Mouse (Mus musculus): ENCODE data around the gene Col6a6. TPM values are rescaled to one million over a fixed set of nuclear protein-coding genes. Genes with fewer than 3 reads are reported as not detected.

The Col6a6 gene
- not detected in 2 replicates for total RNA-seq (2012; rRNA removed)
- polyA plus RNA-seq (2012; ENCODE audit: insufficient read depth in 1 of 2, insufficient read length in 2 of 2, low read depth in 1 of 2, low replicate concordance in 2 of 2, missing spikeins in 1 of 2), result not detected

GRCm38 (mm10) chr9:105827791-105828385 lies at the start of gene Col6a6:
Gene Col6a6, minus strand, starts transcription at chr9:105828160.
- H3K36me3 ChIP-seq (ENCODE audit: control insufficient read depth in 1 of 2, insufficient read depth in 2 of 2, low read length in 2 of 2), result no peaks in the 10 kb centered on the region
- no peaks in the 10 kb centered on the region for H3K27me3 ChIP-seq (ENCODE audit: control insufficient read depth in 1 of 2, insufficient read depth in 2 of 2, low read length in 2 of 2)
- H3K9ac ChIP-seq (ENCODE audit: control insufficient read depth, low read depth, low read length, poor library complexity, severe bottlenecking), result no peak within 1 kb of the TSS
- H3K4me1 ChIP-seq (ENCODE audit: control insufficient read depth in 1 of 2, insufficient read depth in 2 of 2, low read length in 2 of 2), result no peaks in the 10 kb centered on the region
- H3K79me2 ChIP-seq (ENCODE audit: control insufficient read depth, insufficient read depth, low read length, poor library complexity), result no peaks in the 10 kb centered on the region
- DNase-seq (ENCODE audit: low read depth, low spot score), result no peak
- H3K4me3 ChIP-seq (ENCODE audit: control insufficient read depth in 1 of 2, insufficient read depth in 1 of 2, low read depth in 2 of 2, low read length in 2 of 2), result no peak within 1 kb of the TSS
- H3K9me3 ChIP-seq (replicated peaks; ENCODE audit: insufficient read depth, low read length), result no peaks in the 10 kb centered on the region
- no peak within 1 kb of the TSS for H3K27ac ChIP-seq (ENCODE audit: control insufficient read depth, low read depth, low read length)
- TF ChIP-seq GATA1 (IDR thresholded peaks at IDR 0.05; ENCODE audit: low read depth, low read length) (no peak), GABPA (IDR thresholded peaks at IDR 0.05; ENCODE audit: low read depth, low read length) (no peak), E2F4 (IDR thresholded peaks at IDR 0.05; ENCODE audit: borderline replicate concordance, low read depth, low read length) (no peak), TAL1 (IDR thresholded peaks at IDR 0.05; ENCODE audit: low read length) (no peak), POLR2A (IDR thresholded peaks at IDR 0.05; ENCODE audit: control insufficient read depth in 1 of 2, insufficient read depth in 1 of 2, low read depth in 1 of 2, low read length in 2 of 2, poor library complexity in 1 of 2) (no peak), ETS1 (IDR thresholded peaks at IDR 0.05; ENCODE audit: low read depth, low read length) (no peak), JUND (IDR thresholded peaks at IDR 0.05; ENCODE audit: low read depth, low read length) (no peak), SIN3A (IDR thresholded peaks at IDR 0.05; ENCODE audit: low read length) (no peak), NELFE (IDR thresholded peaks at IDR 0.05; ENCODE audit: low read depth, low read length) (no peak), HCFC1 (IDR thresholded peaks at IDR 0.05; ENCODE audit: low read depth, low read length) (no peak), ZC3H11A (IDR thresholded peaks at IDR 0.05; ENCODE audit: low read depth, low read length) (no peak), MAFK (IDR thresholded peaks at IDR 0.05; ENCODE audit: borderline replicate concordance, low read depth, low read length) (no peak), MAZ (IDR thresholded peaks at IDR 0.05; ENCODE audit: low read depth, low read length) (no peak), UBTF (IDR thresholded peaks at IDR 0.05; ENCODE audit: borderline replicate concordance, insufficient read depth, low read depth, low read length) (no peak), USF2 (IDR thresholded peaks at IDR 0.05; ENCODE audit: borderline replicate concordance in 1 of 2, insufficient read depth in 1 of 2, low read depth in 1 of 2, low read length in 2 of 2) (no peak), POLR2AphosphoS2 (IDR thresholded peaks at IDR 0.05; ENCODE audit: low read length) (no peak)

- no peaks in the 10 kb centered on the region for H3K36me3 ChIP-seq (ENCODE audit: control insufficient read depth in 1 of 2, insufficient read depth in 2 of 2, low read length in 2 of 2)
- no peaks in the 10 kb centered on the region for H3K27me3 ChIP-seq (ENCODE audit: control insufficient read depth in 1 of 2, insufficient read depth in 2 of 2, low read length in 2 of 2)
- TF ChIP-seq SMC3 (IDR thresholded peaks at IDR 0.05; ENCODE audit: low read depth, low read length) (no peak), GATA1 (IDR thresholded peaks at IDR 0.05; ENCODE audit: low read depth, low read length) (no peak), MAFK (IDR thresholded peaks at IDR 0.05; ENCODE audit: borderline replicate concordance, low read depth, low read length) (no peak)
- H3K27ac ChIP-seq (ENCODE audit: control insufficient read depth, low read depth, low read length), result no peak overlapping the region
- H3K79me2 ChIP-seq (ENCODE audit: control insufficient read depth, insufficient read depth, low read length, poor library complexity), result no peaks in the 10 kb centered on the region
- no peaks in the 10 kb centered on the region for H3K4me1 ChIP-seq (ENCODE audit: control insufficient read depth in 1 of 2, insufficient read depth in 2 of 2, low read length in 2 of 2)
- no peak overlapping the region for H3K4me3 ChIP-seq (ENCODE audit: control insufficient read depth in 1 of 2, insufficient read depth in 1 of 2, low read depth in 2 of 2, low read length in 2 of 2)
- H3K9ac ChIP-seq (ENCODE audit: control insufficient read depth, low read depth, low read length, poor library complexity, severe bottlenecking), result no peak overlapping the region
- no peak for DNase-seq (ENCODE audit: low read depth, low spot score)
- H3K9me3 ChIP-seq (replicated peaks; ENCODE audit: insufficient read depth, low read length), result no peaks in the 10 kb centered on the region
These were observed 48.2 kb upstream of the Col6a6 start for GRCm38 (mm10) chr9:105876124-105876523.
